Mouse (Mus musculus) gastrocnemius, postnatal 25 days (tissue): ENCODE data around the gene Rpap1. TPM values are rescaled to one million over a fixed set of nuclear protein-coding genes. Genes with fewer than 3 reads are reported as not detected.

ENCODE experiments used
- DNase-seq: peaks from one replicate; pipeline ENCODE4 v3.0.0; 2022
- long read RNA-seq, 2 experiments: library from polyadenylated mRNA; stranded (forward); transcript quantifications; one replicate each; pipeline ENCODE4 v2.0.0; 2021
- total RNA-seq, 2 experiments: library from RNA; stranded (reverse); gene quantifications; 1 replicate in 1 of 2; 2 replicates in 1 of 2; pipeline ENCODE4 v1.2.3; 2021

Rpap1 gene
- total RNA-seq: 10 to 100 TPM; 14.4 to 16.4 TPM
- long read RNA-seq, experiment 1, full-length matches to known transcripts: 1 of 9 reads
- long read RNA-seq, experiment 1, partial matches to known transcripts: 8 of 9 reads
- long read RNA-seq, experiment 1, other reads (novel, unspliced or antisense): 0 of 9 reads
- long read RNA-seq, experiment 2, full-length matches to known transcripts: 6 of 18 reads
- long read RNA-seq, experiment 2, partial matches to known transcripts: 10 of 18 reads
- long read RNA-seq, experiment 2, other reads (novel, unspliced or antisense): 2 of 18 reads

- DNase-seq: peak; percentile 70
Measured at GRCm38 (mm10) chr2:119787206-119787883, at the start of gene Rpap1. TSS of gene Rpap1 (minus strand) at chr2:119787537.

GRCm38 (mm10) chr2:119834231-119834630 lies 46.9 kb upstream of the Rpap1 start:
- no peak for DNase-seq

GRCm38 (mm10) chr2:119830579-119830978 lies 43.2 kb upstream of the Rpap1 start:
- no peak for DNase-seq

GRCm38 (mm10) chr2:119821136-119821535 lies 33.8 kb upstream of the Rpap1 start:
- DNase-seq: no peak

- no peak for DNase-seq
Measured at GRCm38 (mm10) chr2:119818668-119819272, 31.4 kb upstream of the Rpap1 start.

- DNase-seq: peak; percentile 31
Measured at GRCm38 (mm10) chr2:119817047-119817446, 29.7 kb upstream of the Rpap1 start.

GRCm38 (mm10) chr2:119816611-119817010 lies 29.3 kb upstream of the Rpap1 start:
- DNase-seq: no peak

- peak; percentile 33 for DNase-seq
Measured at GRCm38 (mm10) chr2:119814376-119814933, 27.1 kb upstream of the Rpap1 start.

GRCm38 (mm10) chr2:119811490-119812146 lies 24.3 kb upstream of the Rpap1 start:
- DNase-seq: no peak

- no peak for DNase-seq
Measured at GRCm38 (mm10) chr2:119810890-119811289, 23.6 kb upstream of the Rpap1 start.

- no peak for DNase-seq
Measured at GRCm38 (mm10) chr2:119808881-119809280, 21.5 kb upstream of the Rpap1 start.

- no peak for DNase-seq
Measured at GRCm38 (mm10) chr2:119808438-119808837, 21.1 kb upstream of the Rpap1 start.

GRCm38 (mm10) chr2:119805536-119805935 lies 18.2 kb upstream of the Rpap1 start:
- DNase-seq: no peak

GRCm38 (mm10) chr2:119804776-119805175 lies 17.4 kb upstream of the Rpap1 start:
- DNase-seq: no peak

- DNase-seq: no peak
Measured at GRCm38 (mm10) chr2:119804275-119804628, 16.9 kb upstream of the Rpap1 start.

GRCm38 (mm10) chr2:119803618-119804274 lies 16.4 kb upstream of the Rpap1 start:
- no peak for DNase-seq

- DNase-seq: peak; percentile 24
Measured at GRCm38 (mm10) chr2:119802767-119803617, 15.7 kb upstream of the Rpap1 start.

GRCm38 (mm10) chr2:119800876-119801846 lies 13.8 kb upstream of the Rpap1 start:
- no peak for DNase-seq

- no peak for DNase-seq
Measured at GRCm38 (mm10) chr2:119799961-119800550, 12.7 kb upstream of the Rpap1 start.
